Mouse (Mus musculus): ENCODE measurements around the gene Ppp4r3a. TPM values are rescaled to one million over a fixed set of nuclear protein-coding genes. Genes with fewer than 3 reads are reported as not detected.
A peak's percentile ranks its signal among the peaks of the same experiment; 100 is the strongest.

Ppp4r3a gene
- polyA plus RNA-seq, 1 experiment from 2014 or later, result 27.7 TPM

GRCm38 (mm10) chr12:100991119-100991518 is 92.4 kb downstream of the Ppp4r3a start:
- no peak overlapping the region for H3K4me3 ChIP-seq (ENCODE audit: low read depth, low read length)
- H3K4me2 ChIP-seq (ENCODE audit: low read depth, low read length), result no peak overlapping the region
- no peak overlapping the region for H3K27ac ChIP-seq (ENCODE audit: low read depth, low read length)
- H3K9me3 ChIP-seq (ENCODE audit: control insufficient read depth, low read length), result no peaks in the 10 kb centered on the region
- no peaks in the 10 kb centered on the region for H3K36me3 ChIP-seq (ENCODE audit: control insufficient read depth, insufficient read depth, low read length)
- H3K4me1 ChIP-seq (ENCODE audit: control insufficient read depth, insufficient read depth, low read length), result peaks cover 29% of the 10 kb centered on the region
- no peak overlapping the region for H3K9ac ChIP-seq (replicated peaks; ENCODE audit: low read depth, low read length)
- no peaks in the 10 kb centered on the region for H3K27me3 ChIP-seq (ENCODE audit: control insufficient read depth, insufficient read depth, low read length)
- WGBS, result 80% methylated on average over 3 of the region's 3 CpGs
- ATAC-seq (ENCODE audit: low read depth), result no peak

GRCm38 (mm10) chr12:100990291-100990690 is 93.2 kb downstream of the Ppp4r3a start:
- Histone ChIP-seq H3K9me3 (ENCODE audit: control insufficient read depth, low read length) (no peaks in the 10 kb centered on the region), H3K4me1 (ENCODE audit: control insufficient read depth, insufficient read depth, low read length) (peaks cover 29% of the 10 kb centered on the region), H3K36me3 (ENCODE audit: control insufficient read depth, insufficient read depth, low read length) (no peaks in the 10 kb centered on the region), H3K27ac (ENCODE audit: low read depth, low read length) (0 out of 2 replicates have a peak overlapping the region, but pooled peaks have one; percentile 35), H3K9ac (replicated peaks; ENCODE audit: low read depth, low read length) (no peak overlapping the region), H3K4me3 (ENCODE audit: low read depth, low read length) (no peak overlapping the region), H3K4me2 (ENCODE audit: low read depth, low read length) (no peak overlapping the region), H3K27me3 (ENCODE audit: control insufficient read depth, insufficient read depth, low read length) (no peaks in the 10 kb centered on the region)
- peak; percentile 85 for ATAC-seq (ENCODE audit: low read depth)
- WGBS, result 10% methylated on average over 12 of the region's 12 CpGs

- no peak; the same call in none of the 2 replicates for ATAC-seq (ENCODE audit: low read depth)
- Histone ChIP-seq H3K4me2 (ENCODE audit: low read depth, low read length) (no peak overlapping the region), H3K9ac (replicated peaks; ENCODE audit: low read depth, low read length) (no peak overlapping the region), H3K9me3 (ENCODE audit: control insufficient read depth, low read length) (no peaks in the 10 kb centered on the region), H3K4me3 (ENCODE audit: low read depth, low read length) (no peak overlapping the region), H3K36me3 (ENCODE audit: control insufficient read depth, insufficient read depth, low read length) (no peaks in the 10 kb centered on the region), H3K27ac (ENCODE audit: low read depth, low read length) (0 out of 2 replicates have a peak overlapping the region, but pooled peaks have one; percentile 35), H3K4me1 (ENCODE audit: control insufficient read depth, insufficient read depth, low read length) (peaks cover 29% of the 10 kb centered on the region), H3K27me3 (ENCODE audit: control insufficient read depth, insufficient read depth, low read length) (no peaks in the 10 kb centered on the region)
- 44% methylated on average over 4 of the region's 4 CpGs for WGBS
Measured at GRCm38 (mm10) chr12:100989780-100990288, 93.7 kb downstream of the Ppp4r3a start.

MicroRNAs encoded within 50 kb of the gene (microRNA counts, 519-probe panel; counts per million panel counts)
- microRNA mmu-miR-1190, result not detected

Small RNA genes lying within 50 kb of the gene (microRNA-seq; reads per million reads assigned to microRNA genes)
- not detected for gene Mir1190

Other genes starting within 250 kb of the Ppp4r3a start
- 4.3 and 5.4 TPM in 2 replicates for gene Gpr68, start 175.5 kb downstream of the Ppp4r3a start, polyA plus RNA-seq (2014; fragmentation: Nextera tagmentation; extraction: Ambion mirVana)
- gene Ccdc88c, start 54.6 kb downstream of the Ppp4r3a start, polyA plus RNA-seq (2014; fragmentation: Nextera tagmentation; extraction: Ambion mirVana), result 13.6 and 14.6 TPM in 2 replicates

All from neural tube, embryonic 14.5 days (tissue).